Mouse (Mus musculus): ENCODE results near the gene Tmem160.

- no peak for TF ChIP-seq CTCF (IDR thresholded peaks at IDR 0.05; ENCODE audit: control insufficient read depth, insufficient read depth, insufficient read length)
- no peak for TF ChIP-seq MYOD1 (IDR thresholded peaks at IDR 0.05; ENCODE audit: control insufficient read depth, insufficient read length, low read depth)
Observed at GRCm38 (mm10) chr7:16472116-16472709, 19.6 kb downstream of the Tmem160 start.
